Mouse (Mus musculus): ENCODE measurements around the gene Ripor3. TPM values are rescaled to one million over a fixed set of nuclear protein-coding genes. Genes with fewer than 3 reads are reported as not detected.

Ripor3 gene
- polyA plus RNA-seq (2012; rRNA removed), result 1.00 and 1.3 TPM in 2 replicates

GRCm38 (mm10) chr2:168009936-168010668, at the start of gene Ripor3:
Ripor3 (minus strand) TSS chr2:168010618.

GRCm38 (mm10) chr2:167931985-167932726, 78.3 kb downstream of the Ripor3 start, which contains the start of gene Ptpn1:
Ptpn1 (plus strand) TSS chr2:167932057.

Other genes starting within 250 kb of the Ripor3 start
- gene Ptpn1, start 78.6 kb downstream of the Ripor3 start, polyA plus RNA-seq (2012; rRNA removed), result 45.4 and 45.9 TPM in 2 replicates
- 5.0 and 5.3 TPM in 2 replicates for gene Pard6b, start 70.4 kb upstream of the Ripor3 start, polyA plus RNA-seq (2012; rRNA removed)
- 79.6 and 79.7 TPM in 2 replicates for gene Adnp, start 196.5 kb upstream of the Ripor3 start, polyA plus RNA-seq (2012; rRNA removed)
- 23.3 and 28.3 TPM in 2 replicates for gene Gm20716, start 219.7 kb upstream of the Ripor3 start, polyA plus RNA-seq (2012; rRNA removed)
- 14.1 and 16.0 TPM in 2 replicates for gene Dpm1, start 220.0 kb upstream of the Ripor3 start, polyA plus RNA-seq (2012; rRNA removed)
- 14.6 and 16.7 TPM in 2 replicates for gene Mocs3, start 220.0 kb upstream of the Ripor3 start, polyA plus RNA-seq (2012; rRNA removed)

All from central nervous system, embryonic 18 days (tissue).